Mouse (Mus musculus) layer of hippocampus, adult 9-11 months (tissue): ENCODE data around the gene Top3b.
"Not testable (repeated sequence)": the region's sequence is repeated elsewhere in the genome, so short reads cannot be mapped to it uniquely, and the experiment has no call there.

Experiments used
- DNase-seq: peaks from one replicate; pipeline ENCODE4 v3.0.0; 2022

Gene Top3b

DNA sequence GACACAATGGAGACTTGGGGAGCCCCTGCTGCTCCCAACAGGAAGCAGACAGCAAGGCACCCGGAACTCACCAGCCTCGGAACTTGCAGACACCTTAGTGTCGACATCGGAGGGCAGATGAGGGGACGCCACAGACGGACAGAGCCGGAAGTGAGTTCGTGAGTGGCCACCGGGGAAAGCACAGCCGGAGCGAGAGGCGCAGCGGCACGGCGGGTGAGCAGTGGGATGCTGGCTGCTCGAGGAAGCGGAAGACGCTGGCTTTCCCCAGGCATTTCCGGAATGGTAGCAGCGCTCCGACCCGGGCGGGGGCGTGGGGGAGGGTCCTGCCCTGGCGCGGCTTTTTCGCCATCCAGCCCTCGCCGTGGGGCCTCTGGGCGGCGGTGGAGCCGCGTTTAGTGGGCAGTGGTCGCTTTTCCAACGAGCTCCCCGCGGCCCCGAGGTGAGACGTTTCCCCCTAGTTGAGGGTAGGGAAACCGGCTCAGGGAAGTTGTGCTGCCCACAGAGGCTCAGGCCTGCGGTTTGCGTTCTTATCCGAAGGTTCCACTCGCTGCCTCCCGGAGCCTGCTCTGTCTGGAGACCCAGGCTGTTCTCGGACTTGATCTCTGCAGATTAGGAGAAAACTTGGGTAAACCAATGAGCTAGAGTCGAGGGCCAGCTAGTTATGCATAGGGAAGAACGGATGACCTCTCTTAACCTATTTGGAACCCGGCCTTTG, at the start of gene Top3b, which contains the start of gene Vpreb1:
Gene Top3b (plus strand): TSS at position 120 of the 715 bp plus-strand sequence.
Gene Vpreb1 (minus strand): TSS at position 227 of the 715 bp plus-strand sequence.
- peak; percentile 93 for DNase-seq

- DNase-seq: no peak
Observed at GRCm38 (mm10) chr16:16825476-16825875, 45.1 kb upstream of the Top3b start.

DNA sequence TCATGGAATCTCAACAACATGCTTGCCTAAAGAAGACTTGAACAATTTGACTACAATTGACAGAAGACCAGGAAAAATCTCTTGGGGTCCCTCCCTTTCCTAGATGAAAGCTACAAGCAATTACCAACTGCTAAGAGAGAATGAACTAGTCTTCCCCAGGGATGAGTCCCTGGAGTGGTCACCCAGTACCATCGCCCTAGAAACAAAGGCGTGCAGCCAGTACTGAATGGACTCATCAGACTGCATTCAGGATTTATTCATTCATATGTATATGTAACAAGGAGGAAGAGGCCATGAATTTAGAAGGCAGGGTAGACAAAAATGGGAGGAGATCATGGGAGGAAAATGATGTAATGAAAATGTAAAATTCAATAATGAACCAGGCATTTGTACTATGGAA, 44.3 kb upstream of the Top3b start:
- no peak for DNase-seq

DNA sequence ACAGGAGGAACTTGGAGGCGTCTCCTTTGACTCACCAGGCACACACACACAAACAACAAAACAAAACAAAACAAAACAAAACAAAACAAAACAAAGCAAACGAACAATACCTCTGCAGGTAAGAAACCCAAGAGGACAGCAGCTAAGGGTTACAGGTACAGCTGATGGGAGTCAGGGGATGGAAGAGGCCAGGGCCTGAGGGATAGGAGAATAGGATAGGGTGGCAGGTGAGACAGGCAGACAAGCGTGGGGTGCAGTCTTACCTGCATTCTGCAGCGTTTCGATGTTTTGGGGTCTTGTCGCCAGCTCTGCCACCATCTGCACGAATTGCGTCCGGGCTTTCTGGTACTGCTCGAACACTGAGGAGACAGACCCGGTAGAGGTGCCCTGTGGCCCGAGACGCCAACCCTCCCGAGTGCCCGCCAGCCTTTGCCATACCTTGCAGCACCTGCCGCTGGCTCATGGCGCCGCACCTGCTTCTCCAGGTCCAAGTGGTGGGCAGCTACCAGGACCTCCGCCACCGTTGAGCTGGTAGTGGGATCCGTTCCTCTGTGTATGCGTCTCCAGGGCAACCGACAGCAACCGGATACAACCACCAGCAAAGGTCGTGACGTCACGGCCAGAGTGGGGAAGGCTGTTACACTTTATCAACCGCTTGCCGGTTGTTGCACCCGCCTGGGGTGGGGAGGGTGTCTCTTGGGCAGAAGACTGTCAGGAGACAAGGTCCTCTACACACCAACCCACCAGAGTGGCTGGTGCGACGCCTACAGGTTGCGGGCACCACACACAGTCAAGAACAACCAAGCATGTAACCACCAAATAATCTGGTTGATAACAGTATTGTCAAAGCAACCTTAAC, 41.5 kb upstream of the Top3b start, which contains the start of gene Spag6l:
Gene Spag6l (minus strand): TSS at position 700 of the 859 bp plus-strand sequence.
- peak; percentile 72 for DNase-seq

DNA sequence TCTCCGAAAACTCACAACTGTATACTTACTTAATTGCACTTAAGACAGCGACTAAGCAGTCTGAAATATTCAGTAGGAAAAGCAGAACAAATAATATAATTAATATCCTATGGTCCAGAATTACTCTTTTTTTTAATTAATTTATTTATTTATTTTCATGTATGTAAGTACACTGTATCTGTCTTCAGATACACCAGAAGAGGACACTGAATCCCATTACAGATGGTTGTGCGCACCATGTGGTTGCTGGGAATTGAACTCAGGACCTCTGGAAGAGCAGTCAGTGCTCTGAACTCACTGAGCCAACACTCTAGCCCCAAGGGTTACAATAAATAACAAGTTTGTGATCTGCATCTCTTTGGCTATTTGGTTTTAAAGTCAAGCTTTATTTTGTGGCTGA, 40.9 kb upstream of the Top3b start:
- no peak for DNase-seq

- DNase-seq: no peak
Observed at GRCm38 (mm10) chr16:16849196-16849595, 21.3 kb upstream of the Top3b start.

DNA sequence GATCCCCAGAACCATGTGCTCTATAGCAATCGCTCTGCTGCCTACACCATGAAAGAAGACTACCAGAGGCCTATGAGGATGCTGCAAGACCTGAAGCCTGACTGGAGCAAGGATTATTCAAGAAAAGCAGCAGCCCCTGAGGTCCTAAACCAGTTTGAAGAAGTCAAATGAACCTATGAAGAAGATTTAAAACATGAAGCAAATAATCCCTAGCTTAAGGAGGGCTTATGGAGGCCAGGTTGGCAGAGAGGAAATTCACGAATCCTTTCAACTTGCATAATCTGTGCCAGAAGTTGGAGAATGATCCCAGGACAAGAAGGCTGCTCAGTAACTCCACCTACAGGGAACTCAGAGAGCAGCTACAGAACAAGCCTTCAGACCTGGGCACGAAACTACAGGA, 18.1 kb upstream of the Top3b start:
- no peak for DNase-seq

DNA sequence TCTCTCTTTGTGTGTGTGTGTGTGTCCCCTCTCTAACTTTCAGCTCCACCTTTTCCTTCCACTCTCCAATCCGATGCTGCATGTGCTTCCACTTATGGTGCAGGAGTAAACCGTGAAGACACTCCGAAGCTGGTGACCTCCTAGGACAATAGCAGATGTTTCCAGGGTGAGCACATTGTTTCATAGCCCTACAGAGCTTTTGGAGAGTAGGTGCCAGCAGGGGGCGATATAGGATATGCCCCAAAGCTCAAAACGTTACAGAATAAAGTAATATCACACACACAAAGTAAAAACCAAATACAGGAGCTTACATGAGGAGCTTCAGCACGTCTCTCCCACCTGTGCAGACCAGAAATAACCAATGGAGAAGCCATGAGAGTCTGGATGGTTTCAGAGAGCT, 15.7 kb upstream of the Top3b start:
- peak; percentile 28 for DNase-seq

DNA sequence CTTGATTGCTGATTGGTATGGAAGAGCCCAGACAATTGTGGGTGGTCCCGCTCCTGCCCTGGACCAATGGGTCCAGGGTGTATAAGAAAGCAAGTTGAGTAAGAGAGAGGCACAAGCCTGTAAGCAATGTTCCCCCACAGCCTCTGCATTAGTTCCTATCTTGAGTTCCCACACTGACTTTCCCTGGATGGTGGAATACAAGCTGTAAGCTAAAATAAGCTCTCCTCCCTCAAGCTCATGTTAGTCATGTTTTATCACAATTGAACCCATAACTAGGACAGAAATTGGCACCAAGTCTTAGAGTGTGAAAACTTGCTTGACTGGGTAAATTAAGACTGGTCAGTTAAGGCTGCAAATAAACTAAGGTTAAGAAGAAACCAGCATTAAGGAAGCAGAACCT, 15.0 kb upstream of the Top3b start:
- DNase-seq: no peak

- DNase-seq: not testable (repeated sequence)
Observed at GRCm38 (mm10) chr16:16856054-16856453, 14.5 kb upstream of the Top3b start.

GRCm38 (mm10) chr16:16856731-16857476, 13.6 kb upstream of the Top3b start:
- DNase-seq: no peak

GRCm38 (mm10) chr16:16862288-16862687, 8.2 kb upstream of the Top3b start:
- DNase-seq: no peak

- no peak for DNase-seq
Observed at GRCm38 (mm10) chr16:16863978-16864377, 6.6 kb upstream of the Top3b start, which contains the start of gene Igll1. TSS of gene Igll1 (minus strand) at chr16:16863985.

GRCm38 (mm10) chr16:16865217-16865616, 5.3 kb upstream of the Top3b start:
- DNase-seq: no peak

GRCm38 (mm10) chr16:16865696-16866561, 4.6 kb upstream of the Top3b start:
- no peak for DNase-seq

- no peak for DNase-seq
Observed at GRCm38 (mm10) chr16:16870241-16870616, 307 bp upstream of the Top3b start.

- no peak for DNase-seq
Observed at GRCm38 (mm10) chr16:16879025-16879424, 8.5 kb downstream of the Top3b start.

- DNase-seq: no peak
Observed at GRCm38 (mm10) chr16:16888341-16888740, 17.8 kb downstream of the Top3b start.

GRCm38 (mm10) chr16:16892366-16892765, 21.8 kb downstream of the Top3b start:
- DNase-seq: no peak

DNA sequence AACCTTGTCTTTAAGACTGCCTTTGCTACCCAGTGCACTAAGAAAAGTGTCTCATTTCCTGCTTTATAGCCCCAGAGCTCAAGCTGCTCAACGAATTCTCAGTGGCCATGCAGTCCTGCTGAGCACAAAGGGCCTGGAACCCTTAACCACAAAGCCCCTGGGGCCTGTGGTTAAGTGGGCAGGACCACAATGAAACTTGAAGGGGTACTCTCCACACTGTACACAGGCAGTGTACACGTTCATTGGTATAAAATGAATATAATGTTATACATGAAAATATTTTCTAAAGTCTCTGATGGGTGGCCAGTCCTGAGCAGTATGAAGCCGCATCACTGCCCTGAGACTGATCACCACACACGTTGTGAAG, 25.5 kb downstream of the Top3b start:
- no peak for DNase-seq

GRCm38 (mm10) chr16:16896382-16897055, 26.0 kb downstream of the Top3b start, which contains the start of gene Ppm1f:
TSS of gene Ppm1f (plus strand) at chr16:16896469.
- DNase-seq: peak; percentile 94
